Mouse (Mus musculus): Measurements from ENCODE around the gene Casp2. TPM values are rescaled to one million over a fixed set of nuclear protein-coding genes. Genes with fewer than 3 reads are reported as not detected.

The Casp2 gene
- total RNA-seq, 2 experiments from 2014 or later: 19.3 to 30.2 TPM

DNA sequence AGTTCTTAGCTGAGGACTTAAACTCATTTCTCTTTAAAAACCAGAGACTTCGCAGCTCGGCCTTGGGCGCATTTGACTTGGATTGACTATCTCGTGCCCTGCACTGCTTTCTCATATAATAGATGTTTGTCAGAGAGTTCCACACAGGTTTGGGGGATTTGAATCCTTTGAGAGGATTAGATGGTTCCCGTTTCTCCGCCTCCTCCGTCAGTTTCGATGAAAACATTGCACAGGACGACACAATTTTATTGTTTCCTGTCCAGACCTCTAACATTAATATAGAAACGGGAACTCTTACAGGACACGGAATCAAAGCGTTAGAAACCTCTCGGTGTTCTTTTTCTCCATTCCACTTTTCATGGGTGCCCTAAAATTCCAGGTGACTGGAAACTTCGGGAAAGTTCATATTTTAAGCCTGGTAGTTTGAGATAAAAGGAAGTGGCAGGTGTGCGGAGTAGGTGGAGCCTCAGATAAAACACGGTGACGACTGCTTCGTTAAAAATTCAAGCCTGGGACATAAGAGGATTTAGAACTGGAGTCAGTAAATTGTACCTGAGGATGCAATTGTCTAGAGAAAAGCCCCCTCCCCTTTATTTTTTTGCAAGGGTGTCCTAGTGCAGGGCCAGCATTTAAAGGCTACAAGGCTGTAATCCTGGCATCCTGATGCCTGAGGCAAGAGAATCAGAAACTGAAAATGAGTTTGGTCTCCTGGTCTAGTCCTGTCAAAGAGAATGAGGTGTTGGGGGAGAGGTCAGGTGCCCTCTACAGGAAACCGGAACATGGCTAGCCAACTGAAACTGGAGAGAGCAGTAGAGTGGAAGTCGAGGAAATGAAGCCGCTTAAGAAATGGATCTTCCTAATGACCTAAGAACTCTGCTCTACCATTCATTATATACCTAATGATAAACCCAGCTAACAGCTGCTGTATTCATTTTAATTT lies 876 bp downstream of the Casp2 start:
- DNase-seq (ENCODE audit: low spot score in 2 of 2): no peak
- intact Hi-C loops (cut with DNase I): loop anchor here (2.0 kb wide), 1 partner anchor 57 kb away; no protein-coding TSS in a partner anchor

DNA sequence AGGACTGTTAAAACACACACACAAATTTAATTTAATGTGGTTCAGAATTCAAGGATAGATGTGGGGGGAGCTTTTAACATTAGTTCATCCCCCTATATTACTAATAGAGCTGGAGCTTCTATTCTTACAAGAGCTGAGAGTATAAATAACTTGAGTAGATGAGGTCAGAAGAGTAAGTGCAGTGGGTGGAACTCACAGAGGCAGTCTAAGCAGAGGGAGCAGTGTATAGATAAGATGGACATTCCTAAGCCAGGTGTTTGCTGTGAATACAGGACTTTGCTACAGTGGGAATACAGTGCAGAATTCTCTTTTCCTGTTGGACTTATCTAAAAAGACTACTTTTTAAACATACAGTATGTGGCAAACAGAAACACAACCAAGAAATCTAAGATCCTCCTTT lies 6.0 kb downstream of the Casp2 start:
- DNase-seq (ENCODE audit: low spot score in 2 of 2): no peak
- intact Hi-C loops (cut with DNase I): no loop called here

DNA sequence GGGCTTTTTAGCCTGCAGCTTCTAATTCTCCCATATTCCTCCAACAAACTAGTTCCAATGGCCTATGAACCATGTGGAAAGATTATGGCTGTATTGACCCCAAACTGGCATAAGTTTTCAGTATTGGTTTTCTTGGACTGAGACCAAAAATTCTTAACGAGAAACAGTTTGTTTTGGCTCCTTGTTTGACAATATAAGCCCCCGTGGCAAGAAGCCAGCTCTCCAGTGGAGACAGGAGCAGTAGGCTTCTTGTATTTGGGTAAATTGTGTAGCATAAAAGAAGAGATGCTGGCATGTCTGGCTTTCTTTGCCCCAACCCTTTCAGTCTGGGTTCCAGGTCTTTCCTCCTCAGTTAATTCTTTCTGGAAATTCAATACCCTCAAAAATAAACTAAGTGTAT lies 11.4 kb downstream of the Casp2 start:
- no peak for DNase-seq (ENCODE audit: low spot score in 2 of 2)
- intact Hi-C loops (cut with DNase I): loop anchor here (5.0 kb wide), 1 partner anchor 669 kb away; the partner anchor contains the start of gene Ephb6

DNA sequence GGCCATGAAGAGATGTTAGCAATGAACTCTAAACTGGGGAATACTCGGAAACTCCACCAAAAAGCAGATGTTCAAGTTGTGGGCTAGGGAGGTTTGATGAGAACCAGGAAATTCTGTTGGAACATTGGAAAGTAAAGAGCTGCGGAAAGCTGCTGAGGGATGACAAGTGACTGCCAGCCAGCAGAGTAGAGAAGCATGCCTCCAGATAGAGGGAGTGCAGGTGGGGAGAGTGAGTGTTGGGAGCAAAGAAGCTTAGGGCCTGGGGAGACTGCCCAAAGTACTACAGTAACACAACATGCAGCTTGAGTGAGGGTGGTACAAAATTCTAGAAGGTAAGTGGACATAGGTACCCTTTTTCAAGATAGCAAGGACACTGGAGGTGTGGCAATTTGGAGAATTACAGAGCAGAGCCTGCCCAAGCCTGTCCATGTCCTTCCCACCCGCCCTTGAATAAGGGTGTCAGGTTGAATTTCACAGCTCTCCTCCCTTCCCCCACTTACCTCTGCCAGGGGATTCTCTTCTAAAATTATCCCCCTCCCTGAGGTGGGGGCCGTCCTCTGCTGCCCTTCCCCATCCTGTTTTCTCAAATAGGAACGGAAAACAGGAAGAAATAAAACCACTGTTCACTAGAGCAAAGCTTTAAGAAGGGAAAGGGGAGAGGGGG lies 18.2 kb downstream of the Casp2 start:
- no peak for DNase-seq (ENCODE audit: low spot score in 2 of 2)
- intact Hi-C loops (cut with DNase I): no loop called here

DNA sequence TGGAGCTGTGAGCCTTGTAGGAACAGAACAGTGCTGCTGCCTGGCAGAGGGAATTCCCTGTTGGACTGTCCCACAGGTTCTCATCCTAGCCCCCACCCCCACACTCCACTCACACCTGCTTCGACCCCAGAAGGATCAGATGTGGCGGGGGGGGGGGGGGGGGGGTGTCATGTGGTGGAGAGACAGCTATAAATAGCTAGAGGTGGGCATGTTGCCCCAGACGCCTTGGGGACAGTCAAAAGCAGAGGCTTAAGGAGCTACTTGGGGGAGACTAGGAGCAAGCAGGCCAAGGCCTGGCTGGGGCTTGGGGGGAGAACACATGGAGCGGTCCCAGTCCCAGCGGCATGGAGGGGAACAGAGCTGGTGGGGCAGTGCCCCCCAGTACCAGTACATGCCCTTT lies 21.7 kb downstream of the Casp2 start, which contains the start of gene Clcn1:
Gene Clcn1 (plus strand): TSS at position 238 of the 400 bp plus-strand sequence.
- intact Hi-C loops (cut with DNase I): no loop called here
- DNase-seq (ENCODE audit: low spot score in 2 of 2): no peak

DNA sequence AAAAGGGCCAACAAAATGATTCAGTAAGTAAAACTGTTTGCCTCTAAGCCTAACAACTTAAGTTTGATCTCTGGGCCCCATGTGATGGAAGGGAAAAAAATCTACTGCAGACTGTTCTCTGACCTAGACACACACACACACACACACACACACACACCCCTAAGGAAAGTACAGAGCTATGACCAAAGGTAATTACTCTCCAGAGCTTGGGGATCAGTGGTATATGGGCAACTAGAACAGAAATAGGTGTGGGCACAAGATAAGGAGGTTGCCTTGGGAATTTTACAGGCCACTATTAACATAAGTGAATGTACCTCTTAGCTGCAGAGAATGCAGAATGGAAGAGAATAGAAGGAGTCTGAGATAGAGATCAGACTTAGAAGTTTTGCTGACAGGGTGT lies 22.8 kb downstream of the Casp2 start:
- intact Hi-C loops (cut with DNase I): no loop called here
- no peak for DNase-seq (ENCODE audit: low spot score in 2 of 2)

DNA sequence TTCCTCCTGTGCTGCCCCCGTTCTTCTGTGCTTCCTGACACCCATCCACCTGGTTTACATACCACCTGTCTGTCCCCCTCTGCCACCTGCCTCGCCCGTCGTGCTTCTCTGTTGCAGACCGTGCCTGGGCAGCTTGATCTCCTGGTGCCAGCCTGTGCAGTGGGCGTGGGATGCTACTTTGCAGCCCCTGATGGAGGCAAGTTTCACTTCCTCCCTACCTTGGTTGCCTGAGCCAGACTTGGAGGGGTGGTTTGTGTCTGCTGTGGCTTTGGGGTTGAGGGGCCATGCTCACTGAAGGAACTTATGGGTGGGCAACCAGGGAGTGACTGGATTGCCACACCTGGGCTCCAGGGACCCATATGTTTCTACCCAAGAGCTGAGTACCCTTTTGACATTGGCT lies 28.5 kb downstream of the Casp2 start:
- intact Hi-C loops (cut with DNase I): no loop called here
- DNase-seq (ENCODE audit: low spot score in 2 of 2): no peak

DNA sequence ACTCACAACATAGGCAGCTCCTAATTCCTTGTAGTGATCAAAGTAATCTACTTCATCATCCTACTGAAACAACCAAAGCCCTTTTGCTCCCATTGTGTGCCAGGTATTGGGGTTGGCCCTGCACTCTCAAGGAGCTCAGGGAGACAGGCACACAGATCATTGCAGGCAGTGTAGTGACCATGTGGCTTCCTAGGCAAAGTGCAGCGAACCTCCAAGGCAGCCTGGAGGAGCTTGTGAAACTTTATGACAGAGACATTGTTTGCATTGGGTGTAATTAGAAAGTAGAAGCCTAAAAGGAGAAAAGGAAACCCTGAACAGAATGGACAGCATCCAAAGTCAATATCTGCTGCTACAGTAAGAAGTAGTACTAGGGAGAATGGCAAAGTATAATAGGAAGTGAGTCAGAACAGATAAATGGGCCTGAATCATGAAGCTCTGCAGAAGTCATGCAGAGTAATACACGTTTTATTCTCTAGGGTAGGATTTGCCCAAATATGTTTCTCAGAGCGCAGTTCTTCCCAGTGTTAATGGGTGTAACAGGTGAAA lies 30.8 kb downstream of the Casp2 start:
- no peak for DNase-seq (ENCODE audit: low spot score in 2 of 2)
- intact Hi-C loops (cut with DNase I): no loop called here

DNA sequence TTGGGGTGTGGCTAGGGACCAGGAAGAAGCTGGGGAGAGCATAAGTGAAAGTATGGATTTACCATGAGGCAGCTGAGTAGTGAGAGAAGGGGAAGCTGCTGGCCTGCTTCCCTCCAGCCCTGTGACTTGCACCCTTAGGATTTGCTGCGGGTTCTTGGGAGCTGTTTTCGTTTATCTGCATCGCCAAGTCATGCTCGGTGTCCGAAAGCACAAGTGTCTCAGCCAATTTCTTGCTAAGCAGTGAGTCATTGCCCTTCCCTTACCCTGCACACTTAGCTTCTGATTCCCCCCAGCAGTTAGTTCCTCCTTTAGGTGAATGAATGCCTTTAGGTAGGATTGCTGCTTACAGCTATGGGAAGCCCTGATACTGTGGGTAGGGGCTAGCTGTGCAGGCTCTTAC lies 34.6 kb downstream of the Casp2 start:
- intact Hi-C loops (cut with DNase I): no loop called here
- DNase-seq (ENCODE audit: low spot score in 2 of 2): no peak

DNA sequence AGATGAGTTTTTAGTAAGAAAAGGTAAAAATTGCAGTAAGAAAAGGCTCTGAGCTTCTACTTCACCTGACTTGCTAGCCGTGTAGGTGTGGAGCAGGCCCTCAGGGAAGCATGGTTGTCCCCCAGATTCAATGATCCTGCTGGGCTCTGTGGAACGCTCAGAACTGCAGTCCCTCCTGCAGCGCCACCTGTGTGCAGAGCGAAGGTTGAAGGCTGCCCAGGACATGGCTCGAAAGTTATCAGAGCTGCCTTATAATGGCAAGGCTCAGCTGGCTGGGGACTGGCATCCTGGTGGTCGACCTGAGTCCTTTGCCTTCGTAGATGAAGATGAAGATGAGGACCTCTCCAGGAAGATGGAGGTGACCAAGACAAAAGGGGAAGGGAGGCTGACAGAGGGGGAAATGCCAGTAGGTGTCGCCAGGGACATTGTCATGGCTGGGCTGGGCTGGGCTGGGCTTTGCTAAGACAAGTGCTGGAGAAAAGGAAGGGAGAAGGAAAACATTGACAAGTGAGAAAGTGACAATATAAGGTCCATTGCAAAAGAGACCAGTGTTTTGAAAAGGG lies 45.1 kb downstream of the Casp2 start:
- intact Hi-C loops (cut with DNase I): no loop called here
- DNase-seq (ENCODE audit: low spot score in 2 of 2): no peak

DNA sequence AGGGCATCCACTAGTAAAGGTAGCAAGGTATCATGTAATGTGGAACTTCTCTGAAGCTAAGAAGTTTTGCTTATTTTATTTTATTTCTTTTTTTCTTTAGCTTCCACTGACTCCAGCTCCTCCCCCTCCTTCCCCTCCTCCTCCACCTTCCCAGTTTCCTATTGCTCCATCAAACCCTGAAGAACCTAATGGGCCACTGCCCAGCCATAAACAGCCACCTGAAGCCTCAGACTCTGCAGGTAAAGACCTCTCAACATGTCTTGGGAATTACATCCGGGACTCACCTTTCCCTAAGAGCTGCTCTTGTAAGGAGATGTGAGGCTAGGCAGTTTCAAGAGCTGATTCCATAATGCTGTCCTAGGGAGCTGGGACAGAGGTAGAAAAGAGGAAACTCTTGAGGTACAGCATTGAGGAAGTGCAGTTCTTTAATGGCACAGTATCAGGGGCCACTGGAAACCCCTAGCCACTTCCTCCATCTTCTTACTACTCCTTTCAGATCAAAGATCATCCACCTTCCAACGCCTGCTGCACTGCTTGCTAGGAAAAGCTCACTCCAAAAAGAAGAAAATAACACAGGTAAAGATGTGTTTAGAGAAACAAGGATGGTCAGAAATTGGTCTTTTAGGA lies 45.8 kb downstream of the Casp2 start:
- no peak for DNase-seq (ENCODE audit: low spot score in 2 of 2)
- intact Hi-C loops (cut with DNase I): no loop called here

DNA sequence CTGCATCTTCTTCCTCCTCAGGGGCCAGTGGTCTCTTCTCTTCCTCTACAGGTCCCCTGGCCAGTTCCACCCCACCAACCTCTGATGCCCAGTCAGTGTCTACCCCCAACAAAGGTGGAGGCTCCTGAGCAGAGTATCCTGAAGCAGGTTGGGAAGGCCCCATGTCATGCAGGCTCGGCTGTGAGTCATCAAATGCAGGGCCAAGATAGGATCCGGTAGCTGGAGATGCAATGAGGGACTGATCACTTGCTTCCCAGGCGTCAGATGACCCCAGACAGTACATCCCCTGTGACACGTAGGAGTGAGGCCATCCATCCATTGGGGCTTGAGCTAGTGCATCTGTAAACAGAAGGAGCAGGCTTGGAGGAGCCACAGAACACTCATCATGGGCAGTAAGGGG lies 53.5 kb downstream of the Casp2 start:
- intact Hi-C loops (cut with DNase I): no loop called here
- no peak for DNase-seq (ENCODE audit: low spot score in 2 of 2)

DNA sequence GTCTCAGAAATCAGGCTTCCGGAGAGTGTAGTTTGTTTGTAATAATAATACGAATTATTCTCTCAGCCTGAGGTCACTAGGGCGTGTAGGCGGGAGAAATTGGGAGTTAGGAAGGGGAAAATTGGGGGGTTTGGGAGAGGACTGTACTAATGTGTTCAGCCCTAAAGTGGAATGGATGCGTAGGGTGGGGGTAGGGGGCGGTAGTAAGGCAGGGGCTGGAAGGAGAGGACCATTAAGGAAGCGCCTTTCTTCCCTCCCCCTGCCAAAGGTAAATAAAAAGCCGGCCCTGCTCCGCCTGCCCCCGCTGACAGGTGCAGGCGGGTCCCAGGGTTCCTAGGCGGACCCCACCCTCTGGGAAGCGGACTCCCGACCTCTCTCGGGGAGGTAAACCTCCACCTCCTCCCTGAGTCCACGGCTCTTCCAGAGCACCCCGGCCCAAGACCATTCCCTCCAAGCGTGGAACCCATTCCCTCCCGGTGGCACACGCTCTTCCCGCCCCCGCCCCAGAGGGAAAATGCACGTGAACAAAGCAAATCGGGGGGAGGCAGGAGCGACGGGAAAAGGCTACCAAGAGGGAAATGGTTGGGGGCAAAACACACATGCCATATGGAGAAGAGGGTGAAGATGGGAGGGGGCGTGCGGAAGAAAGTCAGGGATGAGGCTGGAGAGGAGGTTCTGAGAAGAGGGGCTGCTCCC lies 58.7 kb downstream of the Casp2 start:
- intact Hi-C loops (cut with DNase I): loop anchor here (2.0 to 5.0 kb wide), 3 partner anchors 25 to 264 kb away; partner anchors contain the start of genes Casp2 and Zyx
- peak in 1 of 2 experiments; percentile 55 for DNase-seq (ENCODE audit: low spot score in 2 of 2)

DNA sequence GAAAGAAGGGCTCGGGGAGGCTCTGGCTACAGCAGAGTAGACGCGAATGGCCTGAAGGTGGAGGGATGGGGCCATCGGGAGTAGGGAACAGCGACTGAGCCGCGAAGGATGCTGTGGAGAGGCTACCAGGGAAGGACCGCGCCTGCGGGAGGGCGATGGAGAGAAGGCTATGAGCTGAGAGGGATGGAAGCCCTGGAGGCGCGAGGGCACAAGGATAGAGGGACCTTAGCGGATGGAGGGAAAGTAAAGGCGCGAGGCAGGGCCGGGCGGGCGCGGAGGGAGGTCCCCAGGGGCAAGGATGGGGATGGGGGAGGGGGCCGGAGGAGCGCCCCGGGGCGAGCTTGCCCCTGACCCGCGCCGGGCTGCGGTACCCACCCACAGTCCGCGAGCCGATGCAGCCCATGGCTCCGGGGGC lies 59.3 kb downstream of the Casp2 start:
- intact Hi-C loops (cut with DNase I): loop anchor here (2.0 to 5.0 kb wide), 2 partner anchors 25 to 263 kb away; partner anchors contain the start of gene Zyx
- DNase-seq (ENCODE audit: low spot score in 2 of 2): peak in 1 of 2 experiments; percentile 51

DNA sequence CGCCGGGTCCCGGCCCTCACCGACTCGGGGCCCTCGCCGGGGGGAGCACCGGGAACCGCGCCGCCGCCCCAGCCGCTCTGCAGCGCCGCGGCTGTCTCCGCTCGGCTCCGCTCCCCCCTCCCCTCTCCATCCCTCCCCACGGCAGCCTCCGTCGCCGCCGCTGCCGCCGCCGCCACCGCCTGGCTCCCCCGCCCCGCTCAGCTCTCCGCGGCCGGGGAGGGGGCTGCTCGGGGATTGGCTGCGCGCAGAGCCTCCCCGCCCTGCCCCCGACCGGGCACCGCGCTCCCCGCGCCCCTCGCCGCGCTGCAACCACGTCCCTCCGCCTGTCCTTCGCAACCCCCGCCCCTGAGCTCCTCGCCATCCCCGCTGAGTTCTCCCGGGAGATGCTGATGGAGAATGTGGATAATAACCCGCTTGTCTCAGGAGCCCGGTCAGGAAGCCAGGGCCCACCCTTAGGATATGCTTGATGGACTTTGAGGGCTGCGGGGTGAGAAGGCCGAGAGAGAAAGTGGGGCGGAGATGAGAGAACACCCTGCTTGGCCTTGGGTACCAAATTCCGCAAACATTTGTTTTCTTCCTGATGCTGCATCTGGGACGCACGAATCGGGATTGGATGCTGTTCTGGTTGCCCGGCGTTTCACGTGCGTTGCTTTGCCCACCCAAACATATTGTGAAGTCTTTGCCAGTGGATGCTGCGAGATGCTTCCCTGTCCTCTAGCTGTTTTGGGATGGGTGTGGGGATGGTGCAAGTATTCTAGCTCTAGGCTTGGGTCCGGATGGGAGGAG lies 59.9 kb downstream of the Casp2 start, which contains the start of gene Fam131b:
Gene Fam131b (minus strand): TSS at position 162 of the 786 bp plus-strand sequence.
- intact Hi-C loops (cut with DNase I): loop anchor here (2.0 to 5.0 kb wide), 3 partner anchors 24 to 263 kb away; partner anchors contain the start of gene Zyx

DNA sequence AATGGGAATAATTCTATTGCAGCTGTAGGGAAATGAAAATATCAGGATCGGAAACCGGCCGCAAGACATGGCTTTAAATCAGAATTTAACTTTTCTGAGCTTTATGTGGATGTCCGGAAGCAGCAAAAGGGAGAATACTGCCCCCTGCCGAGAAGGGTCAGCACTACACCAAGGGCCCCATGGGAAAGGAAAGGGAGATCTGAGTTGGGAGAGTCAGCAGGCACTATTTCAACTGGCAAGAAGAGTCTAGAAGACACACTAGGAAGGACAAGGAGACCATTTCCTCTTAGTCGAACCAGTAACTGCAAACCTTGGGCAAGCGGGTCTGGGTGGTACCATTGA lies 60.5 kb downstream of the Casp2 start:
- DNase-seq (ENCODE audit: low spot score in 2 of 2): peak; percentile 83 to 88
- intact Hi-C loops (cut with DNase I): loop anchor here (2.0 to 5.0 kb wide), 2 partner anchors 24 to 103 kb away; partner anchors contain the start of gene Zyx

More for the DNA sequence above, 59.9 kb downstream of the Casp2 start, which contains the start of gene Fam131b:
- DNase-seq (ENCODE audit: low spot score in 2 of 2): peak; percentile 71 to 83

DNA sequence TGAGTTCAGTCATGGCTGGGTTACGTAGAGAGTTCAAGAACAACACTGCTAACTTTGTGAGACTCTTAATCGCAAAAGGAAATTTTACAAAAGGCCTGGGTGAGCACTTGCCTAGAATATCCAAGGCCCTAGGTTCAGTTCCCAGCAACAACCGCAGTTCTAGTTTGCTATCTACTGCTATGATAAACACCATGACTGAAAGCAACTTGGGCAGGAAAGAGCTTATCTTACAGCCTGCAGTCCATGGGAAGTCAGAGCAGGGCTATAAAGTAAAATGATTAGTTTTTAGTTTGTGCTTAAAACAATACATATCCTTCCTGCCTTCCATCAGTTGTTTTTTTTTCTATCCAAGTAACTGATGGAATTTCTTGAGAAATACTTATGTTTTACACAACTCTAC lies 61.7 kb downstream of the Casp2 start:
- intact Hi-C loops (cut with DNase I): loop anchor here (5.0 kb wide), 1 partner anchor 104 kb away; no protein-coding TSS in a partner anchor
- DNase-seq (ENCODE audit: low spot score in 2 of 2): no peak

DNA sequence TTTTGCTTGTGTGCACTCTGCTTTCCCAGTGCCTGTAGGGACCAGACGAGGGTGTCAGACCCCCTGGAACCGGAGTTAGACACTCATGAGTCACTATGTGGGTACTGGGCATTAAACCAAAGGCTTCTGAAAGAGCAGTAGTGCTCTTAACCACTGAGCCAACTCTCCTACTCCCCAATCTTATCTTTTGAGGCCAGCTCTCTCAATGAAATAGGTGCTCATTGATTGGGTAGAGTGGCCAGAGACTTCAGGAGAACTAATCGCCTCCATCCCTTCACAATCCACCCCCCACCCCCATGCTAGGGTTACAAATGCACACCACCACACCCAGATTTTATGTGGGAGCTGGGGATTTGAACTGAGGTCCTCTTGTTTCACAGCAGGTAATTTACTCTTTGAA lies 64.0 kb downstream of the Casp2 start:
- no peak for DNase-seq (ENCODE audit: low spot score in 2 of 2)
- intact Hi-C loops (cut with DNase I): loop anchor here (5.0 kb wide), 1 partner anchor 106 kb away; no protein-coding TSS in a partner anchor

Measured in left cerebral cortex, postnatal 36 days (tissue).